18 mouse cellular contexts compared by ENCODE assay signal in the genomic region with DNA sequence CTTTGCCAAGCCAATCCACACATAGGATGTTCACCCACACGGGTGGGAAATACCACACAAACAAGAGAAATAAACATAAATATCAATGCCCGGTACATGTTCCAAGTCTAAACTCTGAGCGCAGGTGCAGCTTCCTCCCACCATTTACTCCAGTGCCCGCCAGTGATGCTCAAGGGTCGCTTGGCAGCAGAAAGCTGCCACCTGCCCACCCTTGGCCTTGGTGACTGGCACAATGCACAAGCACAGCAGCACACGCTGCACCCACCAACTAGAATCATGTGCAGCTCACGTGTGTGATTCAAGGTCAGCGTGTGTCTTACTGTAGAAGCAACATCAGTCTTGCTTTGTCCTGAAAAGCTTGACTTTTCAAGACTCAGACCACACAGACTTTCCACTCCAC.
"Had no signal": no experiment of that assay in that cellular context is flagged by ENCODE, and none has a peak within 500 bp of the region (broad histone marks: within the 10 kb centered on the region; RNA-seq: fewer than 3 reads in every experiment).

No protein-coding gene starts in this region.

- ATAC-seq: liver, postnatal 0 days had no signal

- H3K27ac ChIP-seq: kidney, embryonic 15.5 days; left cerebral cortex, adult 2 months; limb, embryonic 12.5 days; liver, embryonic 13.5 days; lung, embryonic 15.5 days; macrophage; midbrain, embryonic 10.5 days had no signal

- H3K36me3 ChIP-seq: kidney, embryonic 15.5 days; lung, embryonic 15.5 days had no signal

- H3K9me3 ChIP-seq: kidney, embryonic 15.5 days; limb, embryonic 12.5 days; liver, embryonic 13.5 days; lung, embryonic 15.5 days; midbrain, embryonic 10.5 days had no signal

- DNase-seq: kidney, adult 2 months; kidney, postnatal 14 days; liver; liver, embryonic 13.5 days; liver, postnatal 0 days; lung, postnatal 14 days; midbrain, embryonic 14.5 days; retina, postnatal 1 day; right cerebral cortex, postnatal 4 days; spleen, adult 18-20 months; thymus, adult 18-20 months; thymus, postnatal 14 days had no signal

- H3K4me1 ChIP-seq: kidney, embryonic 15.5 days; limb, embryonic 12.5 days; liver, embryonic 13.5 days; lung, embryonic 15.5 days; midbrain, embryonic 10.5 days had no signal

- H3K4me3 ChIP-seq: kidney, embryonic 15.5 days; left cerebral cortex, adult 2 months; limb, embryonic 12.5 days; liver, embryonic 13.5 days; lung, embryonic 15.5 days; midbrain, embryonic 10.5 days had no signal

- H3K9ac ChIP-seq: kidney, embryonic 15.5 days; limb, embryonic 12.5 days; liver, embryonic 13.5 days; liver, postnatal 0 days; lung, embryonic 15.5 days had no signal

- H3K4me2 ChIP-seq: kidney, embryonic 15.5 days; limb, embryonic 12.5 days; liver, embryonic 13.5 days; lung, embryonic 15.5 days had no signal

- H3K27me3 ChIP-seq: kidney, embryonic 15.5 days; limb, embryonic 12.5 days; liver, embryonic 13.5 days; lung, embryonic 15.5 days had no signal
